Mouse (Mus musculus) liver, adult 2 months (tissue): ENCODE results near the gene Gm21921.
"Not testable (repeated sequence)": the region's sequence is repeated elsewhere in the genome, so short reads cannot be mapped to it uniquely, and the experiment has no call there.

Experiments
- CTCF ChIP-seq: fragments of 200-500 bp; IDR thresholded peaks from 2 replicates; pipeline ENCODE4 v1.5.1; 2011; ENCODE audit warnings: low read depth, low read length, control low read depth
- POLR2A ChIP-seq: fragments of 200-500 bp; IDR thresholded peaks from 2 replicates; pipeline ENCODE4 v1.6.1; 2011; ENCODE audit warnings: low read length, control low read depth; ENCODE audit not compliant: insufficient read depth; ENCODE audit errors: extremely low read depth

- not testable (repeated sequence) for TF ChIP-seq CTCF, POLR2A
Measured at GRCm38 (mm10) chrY:24796143-24796542, at the start of gene Gm21921.
